Mouse (Mus musculus) embryonic stem cell, embryonic (primary cell): ENCODE results near the gene Lix1.

Experiments used
- CTCF ChIA-PET, 4 experiments: fragments of 300-600 bp in 2 of 4; fragments of 350-600 bp in 2 of 4; sonication (Branson Sonifier 250); formaldehyde crosslinking; loops; one replicate each; lab custom pipeline; 2022; ENCODE audit warnings: inconsistent platforms in 2 of 4; lab: Charles Lee
- POLR2A ChIA-PET, 4 experiments: fragments of 300-600 bp in 2 of 4; fragments of 350-600 bp in 2 of 4; sonication (Branson Sonifier 250); formaldehyde crosslinking; loops; one replicate each; lab custom pipeline; 2022; ENCODE audit warnings: antibody characterized with exemption in 4 of 4, inconsistent platforms in 1 of 4; lab: Charles Lee

Lix1 gene

DNA sequence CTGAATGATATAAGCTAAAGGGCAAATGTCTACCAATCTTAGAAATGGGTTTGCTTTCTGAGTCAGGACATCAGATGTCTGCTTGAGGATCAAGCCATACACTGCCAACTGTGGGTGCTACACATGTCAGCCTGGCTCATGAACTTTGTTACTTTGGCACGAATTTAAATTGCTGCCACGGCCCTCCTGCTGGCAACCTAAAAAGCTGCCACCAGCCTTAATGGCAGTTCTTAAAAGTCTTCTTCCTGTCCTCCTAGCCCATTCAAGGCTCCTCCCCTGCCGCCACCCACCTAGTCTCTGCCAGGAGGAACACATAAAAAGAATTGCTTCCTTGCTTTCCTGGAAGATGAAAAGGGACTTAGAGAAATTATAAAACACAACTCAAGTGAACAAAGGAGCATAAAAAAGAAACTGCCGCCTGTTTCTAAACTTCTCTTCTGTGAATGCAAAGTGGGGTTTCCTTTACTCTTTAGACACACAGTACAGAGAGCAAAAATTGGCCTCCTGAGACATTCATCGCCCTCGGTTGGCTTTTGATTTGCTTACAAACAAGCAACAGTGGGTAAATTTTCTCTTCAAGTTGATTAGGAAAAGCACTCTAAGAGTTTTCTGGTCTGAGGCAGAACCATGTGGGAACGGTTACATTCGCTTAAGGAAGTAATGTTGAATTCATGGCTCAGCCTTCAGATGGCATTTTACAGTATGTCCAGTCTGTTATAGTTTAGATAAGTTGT lies 2.5 kb downstream of the Lix1 start:
- ChIA-PET POLR2A (interaction anchor here (0.6 to 3.5 kb wide), 9 partner anchors 9 to 220 kb away, joined by 3 to 20 read pairs (median 4); partner anchors contain the start of genes Lnpep (in 1 of the 4) and Riok2 (in 1 of the 4)), CTCF (interaction anchor here in 2 of 4 experiments (1.5 to 1.9 kb wide), 4 partner anchors 11 to 162 kb away, joined by 3 to 8 read pairs (median 4); no protein-coding TSS in a partner anchor)

DNA sequence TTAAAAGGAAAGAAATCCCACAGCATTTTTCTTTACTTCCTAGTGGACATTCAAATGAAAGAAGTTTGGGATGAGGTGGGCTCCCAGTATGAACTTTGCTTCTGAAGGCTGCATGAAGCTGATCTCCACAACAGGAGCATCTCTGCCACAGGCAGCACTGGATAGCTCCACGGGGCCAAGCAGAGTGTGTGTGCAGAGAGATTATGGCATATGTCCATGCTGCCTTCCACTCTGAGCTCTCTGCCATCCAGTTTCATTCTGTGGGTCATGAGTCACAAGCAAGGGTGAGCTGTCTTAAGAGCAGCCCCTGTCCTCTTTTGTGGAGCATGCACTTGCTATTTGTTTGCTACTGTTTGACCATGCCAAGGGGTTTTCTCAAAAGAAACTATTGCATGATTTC lies 3.1 kb downstream of the Lix1 start:
- POLR2A ChIA-PET = interaction anchor here (0.9 to 3.5 kb wide), 8 partner anchors 9 to 219 kb away, joined by 3 to 20 read pairs (median 5); partner anchors contain the start of gene Lnpep (in 1 of the 4)
- CTCF ChIA-PET = interaction anchor here in 2 of 4 experiments (1.6 to 1.9 kb wide), 3 partner anchors 11 to 161 kb away, joined by 3 to 5 read pairs (median 3); no protein-coding TSS in a partner anchor

DNA sequence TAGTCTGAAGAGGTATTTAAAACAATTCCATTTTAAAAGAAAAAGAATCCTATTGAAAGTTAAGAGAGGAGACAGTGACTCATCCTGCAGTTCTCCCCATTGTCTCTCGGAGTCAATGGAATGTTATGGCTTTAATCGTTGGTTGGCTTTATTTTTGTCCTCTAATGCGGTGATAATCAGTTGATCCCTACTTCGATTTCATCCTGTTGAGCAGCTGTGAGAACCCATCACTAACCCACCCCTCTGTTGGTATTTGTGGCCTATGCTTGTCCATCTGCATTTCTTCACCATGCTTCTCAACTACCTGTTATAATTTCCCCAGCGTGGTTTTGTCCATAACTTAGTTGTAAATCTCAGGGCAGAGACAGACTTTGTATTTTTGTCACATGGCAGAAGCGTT lies 5.7 kb downstream of the Lix1 start:
- ChIA-PET POLR2A (interaction anchor here in 1 of 4 experiments (0.6 to 1.4 kb wide), 2 partner anchors 12 to 34 kb away, joined by 3 to 6 read pairs; partner anchors contain the start of gene Riok2), CTCF (interaction anchor here in 3 of 4 experiments (0.6 to 3.0 kb wide), 3 partner anchors 13 to 14 kb away, joined by 3 to 16 read pairs (median 3); no protein-coding TSS in a partner anchor)

DNA sequence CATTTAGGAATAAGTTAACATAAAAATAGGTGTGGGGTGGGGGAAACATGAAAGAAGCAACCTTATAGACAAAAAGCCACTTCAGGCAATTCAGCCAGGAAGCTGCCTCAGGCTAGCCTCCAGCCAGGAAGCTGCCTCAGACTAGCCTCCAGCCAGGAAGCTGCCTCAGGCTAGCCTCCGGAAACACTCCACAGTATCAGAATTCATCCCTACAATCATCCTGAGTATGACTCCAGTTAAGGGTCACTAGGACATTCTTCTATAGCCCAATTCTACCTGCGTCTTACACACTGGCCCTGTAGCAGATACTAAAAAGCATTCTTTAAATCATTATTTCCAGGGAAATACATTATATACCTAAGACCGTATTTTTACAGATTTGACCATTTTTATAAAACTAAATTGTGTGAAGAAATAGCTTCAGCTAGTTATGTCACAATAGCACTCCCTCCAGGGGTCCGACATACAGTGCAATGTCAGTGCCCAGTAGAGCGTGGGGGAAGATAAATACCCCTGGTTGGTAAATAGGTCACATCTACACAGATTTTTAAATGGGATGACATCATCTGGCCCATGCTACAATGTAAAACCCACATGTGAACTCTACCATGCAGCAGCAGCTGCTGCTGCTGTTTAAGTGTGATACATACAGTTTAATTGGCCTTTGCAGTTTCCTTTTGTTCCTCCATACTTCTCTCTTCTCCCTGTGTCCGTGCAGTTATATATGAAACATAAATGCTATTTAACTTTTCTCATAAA lies 6.4 kb downstream of the Lix1 start:
- ChIA-PET POLR2A (interaction anchor here in 3 of 4 experiments (0.6 to 1.8 kb wide), 8 partner anchors 10 to 216 kb away, joined by 3 to 7 read pairs (median 4); partner anchors contain the start of genes Lnpep (in 1 of the 3) and Riok2 (in 1 of the 3)), CTCF (interaction anchor here in 2 of 4 experiments (1.6 to 3.0 kb wide), 2 partner anchors 14 to 15 kb away, joined by 3 to 16 read pairs; no protein-coding TSS in a partner anchor)

DNA sequence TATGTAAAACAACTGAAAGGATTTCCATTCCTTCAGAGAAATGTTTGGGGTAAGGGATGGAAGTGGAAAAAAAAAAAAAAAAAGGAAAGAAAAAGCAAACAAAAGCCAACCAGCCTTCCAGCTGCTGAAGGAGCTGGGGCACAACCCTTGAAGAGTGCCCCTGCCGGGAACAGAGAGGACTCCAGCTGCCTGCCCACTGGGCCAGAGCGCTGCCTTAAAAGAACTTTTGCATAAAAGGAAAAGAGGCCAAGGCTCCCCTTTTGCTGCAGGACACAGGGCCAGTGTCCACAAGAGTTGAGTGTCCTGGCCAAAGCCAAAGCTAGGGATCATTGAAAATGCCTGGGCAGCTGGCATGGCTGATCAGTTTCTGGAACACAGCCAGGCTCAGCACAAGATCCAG lies 7.1 kb downstream of the Lix1 start:
- CTCF ChIA-PET = interaction anchor here in 3 of 4 experiments (0.6 to 3.0 kb wide), 8 partner anchors 10 to 235 kb away, joined by 3 to 16 read pairs (median 3); no protein-coding TSS in a partner anchor
- POLR2A ChIA-PET = interaction anchor here in 2 of 4 experiments (0.9 to 1.8 kb wide), 7 partner anchors 11 to 215 kb away, joined by 3 to 7 read pairs (median 5); partner anchors contain the start of genes Lnpep (in 1 of the 2) and Riok2 (in 1 of the 2)

DNA sequence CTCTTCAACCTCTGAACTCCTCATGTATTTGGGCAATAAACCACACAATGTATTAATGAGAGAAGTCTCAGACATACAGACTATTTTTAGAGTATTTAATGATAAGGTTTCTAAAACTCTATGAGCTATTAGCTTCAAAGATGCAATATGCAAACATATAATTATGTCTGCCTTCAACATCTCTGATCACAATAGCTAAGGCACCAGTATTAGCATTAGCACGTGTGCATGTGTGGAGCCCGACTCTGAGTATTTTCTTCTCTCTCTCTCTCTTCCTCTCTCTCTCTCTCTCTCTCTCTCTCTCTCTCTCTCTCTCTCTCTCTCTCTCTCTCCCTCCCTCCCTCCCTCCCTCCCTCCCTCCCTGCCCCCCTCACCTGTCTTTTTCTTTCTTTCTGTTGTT lies 9.0 kb downstream of the Lix1 start:
- CTCF ChIA-PET = interaction anchor here in 2 of 4 experiments (0.7 kb wide), 2 partner anchors 16 to 37 kb away, joined by 3 read pairs; no protein-coding TSS in a partner anchor
- POLR2A ChIA-PET = interaction anchor here in 3 of 4 experiments (0.6 to 0.7 kb wide), 4 partner anchors 14 to 414 kb away, joined by 3 to 5 read pairs (median 4); no protein-coding TSS in a partner anchor

- POLR2A ChIA-PET = interaction anchor here in 1 of 4 experiments (0.6 kb wide), 1 partner anchor 16 kb away, joined by 5 read pairs; no protein-coding TSS in a partner anchor
- CTCF ChIA-PET = no interaction called here
Measured at GRCm38 (mm10) chr17:17412176-17412575, 9.7 kb downstream of the Lix1 start.

GRCm38 (mm10) chr17:17414206-17414605 lies 11.7 kb downstream of the Lix1 start:
- POLR2A ChIA-PET = no interaction called here

GRCm38 (mm10) chr17:17424609-17425307 lies 22.3 kb downstream of the Lix1 start:
- POLR2A ChIA-PET = interaction anchor here (0.6 to 3.6 kb wide), 23 partner anchors 9 to 315 kb away, joined by 3 to 22 read pairs (median 4); partner anchors contain the start of genes Lnpep (in 2 of the 4) and Riok2 (in 1 of the 4)
- CTCF ChIA-PET = interaction anchor here in 2 of 4 experiments (0.6 to 0.9 kb wide), 2 partner anchors 22 to 73 kb away, joined by 3 to 4 read pairs; partner anchors contain the start of gene Lix1 (in 1 of the 2)

More at GRCm38 (mm10) chr17:17414206-17414605, 11.7 kb downstream of the Lix1 start:
- CTCF ChIA-PET = no interaction called here

- POLR2A ChIA-PET = interaction anchor here (0.6 to 3.6 kb wide), 25 partner anchors 9 to 401 kb away, joined by 3 to 22 read pairs (median 4); partner anchors contain the start of genes Lnpep (in 2 of the 4), Riok2 (in 1 of the 4) and Spaca6 (in 1 of the 4)
- CTCF ChIA-PET = interaction anchor here in 2 of 4 experiments (0.6 to 0.9 kb wide), 2 partner anchors 23 to 91 kb away, joined by 4 to 6 read pairs; partner anchors contain the start of gene Lix1 (in 1 of the 2)
Measured at GRCm38 (mm10) chr17:17425308-17425813, 22.9 kb downstream of the Lix1 start.

DNA sequence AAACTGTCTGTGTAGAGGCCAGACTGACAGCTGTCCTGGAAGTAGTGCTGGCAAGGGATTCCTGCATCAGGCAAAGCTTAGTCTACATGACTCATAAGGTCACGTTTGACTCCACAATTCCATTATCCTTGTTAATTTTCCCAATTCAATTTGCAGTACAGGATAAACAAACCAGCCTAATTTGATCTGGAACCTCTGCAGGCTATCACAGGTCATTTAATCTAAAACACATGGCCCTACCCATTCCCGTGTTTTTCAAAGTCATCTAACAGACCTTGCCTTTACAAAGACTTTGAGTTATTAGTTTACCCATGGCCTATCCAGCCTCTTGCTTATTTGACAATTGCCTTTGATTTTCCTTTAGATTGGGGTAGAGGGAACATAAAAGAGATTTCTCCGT lies 23.4 kb downstream of the Lix1 start:
- ChIA-PET CTCF (interaction anchor here in 1 of 4 experiments (0.6 kb wide), 1 partner anchor 90 kb away, joined by 6 read pairs; no protein-coding TSS in a partner anchor), POLR2A (interaction anchor here in 3 of 4 experiments (0.6 to 3.6 kb wide), 14 partner anchors 8 to 401 kb away, joined by 3 to 22 read pairs (median 4); partner anchors contain the start of genes Riok2 (in 1 of the 3) and Spaca6 (in 1 of the 3))

- CTCF ChIA-PET = interaction anchor here in 2 of 4 experiments (0.6 to 1.5 kb wide), 2 partner anchors 136 to 416 kb away, joined by 4 to 7 read pairs; no protein-coding TSS in a partner anchor
- POLR2A ChIA-PET = interaction anchor here in 1 of 4 experiments (0.6 to 1.5 kb wide), 3 partner anchors 10 to 583 kb away, joined by 3 to 4 read pairs (median 3); no protein-coding TSS in a partner anchor
Measured at GRCm38 (mm10) chr17:17428888-17429287, 26.4 kb downstream of the Lix1 start.

GRCm38 (mm10) chr17:17433679-17434078 lies 31.2 kb downstream of the Lix1 start:
- ChIA-PET POLR2A (interaction anchor here in 2 of 4 experiments (0.9 to 1.4 kb wide), 3 partner anchors 8 to 50 kb away, joined by 3 read pairs; no protein-coding TSS in a partner anchor), CTCF (no interaction called here)

DNA sequence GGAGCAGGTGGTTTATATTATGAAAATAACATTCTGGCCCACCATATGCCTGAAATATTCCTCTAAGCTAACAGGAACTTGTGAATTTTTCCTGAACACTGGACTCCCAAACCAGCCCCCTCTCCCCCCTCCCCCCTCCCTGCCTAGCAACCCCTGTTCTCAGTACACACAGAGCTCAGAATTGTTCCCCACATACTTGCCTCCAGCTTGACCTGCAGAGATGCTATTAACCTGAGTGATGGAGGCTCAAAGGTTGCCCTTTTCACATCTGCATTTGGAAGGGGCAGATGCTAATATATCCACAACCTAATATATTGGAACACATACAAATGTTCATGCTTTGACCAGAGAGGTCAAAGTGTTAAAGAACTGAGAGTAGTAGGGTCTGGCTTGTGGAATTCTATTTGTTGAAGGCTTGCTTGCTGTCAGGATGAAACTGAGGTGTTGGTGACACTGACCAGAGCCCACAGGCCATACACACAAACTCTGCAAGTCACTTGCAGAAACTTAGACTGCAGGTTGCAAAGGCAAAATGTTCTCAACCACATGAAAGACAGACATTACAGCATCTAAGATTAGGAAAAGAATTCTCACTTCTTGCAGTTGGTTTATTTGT lies 36.2 kb downstream of the Lix1 start:
- ChIA-PET POLR2A (no interaction called here), CTCF (interaction anchor here in 1 of 4 experiments (0.7 kb wide), 1 partner anchor 52 kb away, joined by 4 read pairs; no protein-coding TSS in a partner anchor)

- ChIA-PET POLR2A (interaction anchor here in 3 of 4 experiments (0.6 to 1.5 kb wide), 4 partner anchors 14 to 50 kb away, joined by 3 to 4 read pairs (median 3); no protein-coding TSS in a partner anchor), CTCF (interaction anchor here in 1 of 4 experiments (0.6 to 1.0 kb wide), 2 partner anchors 24 to 48 kb away, joined by 3 to 5 read pairs; no protein-coding TSS in a partner anchor)
Measured at GRCm38 (mm10) chr17:17441876-17442498, 39.5 kb downstream of the Lix1 start.
